Mouse (Mus musculus): ENCODE data around the gene Slc39a7. TPM values are rescaled to one million over a fixed set of nuclear protein-coding genes. Genes with fewer than 3 reads are reported as not detected.

The Slc39a7 gene
- polyA plus RNA-seq (2012; rRNA removed), result 118 and 126 TPM in 2 replicates

GRCm38 (mm10) chr17:34031465-34032173 is at the start of gene Slc39a7, which contains the start of gene Rxrb:
Gene Slc39a7 (minus strand): TSS chr17:34031682.
Gene Rxrb (plus strand): TSS chr17:34031812.

GRCm38 (mm10) chr17:34038878-34039561 is 7.5 kb upstream of the Slc39a7 start, which contains the start of gene Col11a2:
Gene Col11a2 (plus strand): TSS chr17:34039437.

GRCm38 (mm10) chr17:34027656-34028223 is 3.7 kb downstream of the Slc39a7 start, which contains the start of gene H2-Ke6:
Gene H2-Ke6 (minus strand): TSS chr17:34028060.

GRCm38 (mm10) chr17:34024317-34024821 is 7.1 kb downstream of the Slc39a7 start, which contains the start of gene Ring1:
Gene Ring1 (minus strand): TSS chr17:34024680.

GRCm38 (mm10) chr17:34000150-34000537 is 31.3 kb downstream of the Slc39a7 start, which contains the start of gene H2-K1:
Gene H2-K1 (minus strand): TSS chr17:34000347.

Other genes starting within 250 kb of the Slc39a7 start
- gene Angptl4, start 249.9 kb downstream of the Slc39a7 start, polyA plus RNA-seq (2012; rRNA removed), result 9.9 and 15.8 TPM in 2 replicates
- gene Kank3, start 221.2 kb downstream of the Slc39a7 start, polyA plus RNA-seq (2012; rRNA removed), result 26.6 and 36.0 TPM in 2 replicates
- 1,507 and 1,646 TPM in 2 replicates for gene Rps28, start 207.1 kb downstream of the Slc39a7 start, polyA plus RNA-seq (2012; rRNA removed)
- 204 and 305 TPM in 2 replicates for gene Ndufa7, start 207.1 kb downstream of the Slc39a7 start, polyA plus RNA-seq (2012; rRNA removed)
- gene Cd320, start 188.6 kb downstream of the Slc39a7 start, polyA plus RNA-seq (2012; rRNA removed), result 44.5 and 53.5 TPM in 2 replicates
- gene Gm7029, start 157.8 kb downstream of the Slc39a7 start, polyA plus RNA-seq (2012; rRNA removed), result not detected in 2 replicates
- gene Kifc1, start 141.0 kb downstream of the Slc39a7 start, polyA plus RNA-seq (2012; rRNA removed), result 69.2 and 101 TPM in 2 replicates
- gene Platr17, start 126.5 kb downstream of the Slc39a7 start, polyA plus RNA-seq (2012; rRNA removed), result 0.31 and 0.34 TPM in 2 replicates
- gene Daxx, start 122.3 kb downstream of the Slc39a7 start, polyA plus RNA-seq (2012; rRNA removed), result 44.9 and 59.5 TPM in 2 replicates
- 10.9 and 14.0 TPM in 2 replicates for gene Tapbp, start 115.8 kb downstream of the Slc39a7 start, polyA plus RNA-seq (2012; rRNA removed)
- 29.6 and 32.9 TPM in 2 replicates for gene Zbtb22, start 115.8 kb downstream of the Slc39a7 start, polyA plus RNA-seq (2012; rRNA removed)
- 130 and 228 TPM in 2 replicates for gene Rgl2, start 102.1 kb downstream of the Slc39a7 start, polyA plus RNA-seq (2012; rRNA removed)
- gene Pfdn6, start 91.3 kb downstream of the Slc39a7 start, polyA plus RNA-seq (2012; rRNA removed), result 119 and 140 TPM in 2 replicates
- 32.1 and 46.5 TPM in 2 replicates for gene Wdr46, start 91.0 kb downstream of the Slc39a7 start, polyA plus RNA-seq (2012; rRNA removed)
- gene B3galt4, start 80.2 kb downstream of the Slc39a7 start, polyA plus RNA-seq (2012; rRNA removed), result 4.3 and 4.7 TPM in 2 replicates
- 44.6 and 48.5 TPM in 2 replicates for gene Vps52, start 75.9 kb downstream of the Slc39a7 start, polyA plus RNA-seq (2012; rRNA removed)
- 1,239 and 1,610 TPM in 2 replicates for gene Rps18, start 75.7 kb downstream of the Slc39a7 start, polyA plus RNA-seq (2012; rRNA removed)
- 26.7 and 37.4 TPM in 2 replicates for gene H2-K1, start 31.3 kb downstream of the Slc39a7 start, polyA plus RNA-seq (2012; rRNA removed)
- 55.3 and 116 TPM in 2 replicates for gene Ring1, start 7.0 kb downstream of the Slc39a7 start, polyA plus RNA-seq (2012; rRNA removed)
- gene H2-Ke6, start 3.6 kb downstream of the Slc39a7 start, polyA plus RNA-seq (2012; rRNA removed), result 96.6 and 160 TPM in 2 replicates
- gene Rxrb, start 130 bp upstream of the Slc39a7 start, polyA plus RNA-seq (2012; rRNA removed), result 70.8 and 149 TPM in 2 replicates
- gene Col11a2, start 7.8 kb upstream of the Slc39a7 start, polyA plus RNA-seq (2012; rRNA removed), result 7.9 and 11.4 TPM in 2 replicates
- gene H2-Oa, start 60.7 kb upstream of the Slc39a7 start, polyA plus RNA-seq (2012; rRNA removed), result 0.30 and 0.45 TPM in 2 replicates
- gene H2-DMa, start 87.9 kb upstream of the Slc39a7 start, polyA plus RNA-seq (2012; rRNA removed), result 5.2 and 6.9 TPM in 2 replicates
- 188 and 203 TPM in 2 replicates for gene Brd2, start 91.0 kb upstream of the Slc39a7 start, polyA plus RNA-seq (2012; rRNA removed)
- 0.04 and 0.15 TPM in 2 replicates for gene H2-DMb2, start 111.6 kb upstream of the Slc39a7 start, polyA plus RNA-seq (2012; rRNA removed)
- gene H2-DMb1, start 121.4 kb upstream of the Slc39a7 start, polyA plus RNA-seq (2012; rRNA removed), result 0.34 and 0.46 TPM in 2 replicates
- gene Tap1, start 155.9 kb upstream of the Slc39a7 start, polyA plus RNA-seq (2012; rRNA removed), result 0.89 and 1.6 TPM in 2 replicates
- 0.78 and 0.89 TPM in 2 replicates for gene Psmb9, start 156.1 kb upstream of the Slc39a7 start, polyA plus RNA-seq (2012; rRNA removed)
- gene Psmb8, start 166.0 kb upstream of the Slc39a7 start, polyA plus RNA-seq (2012; rRNA removed), result 2.1 and 2.8 TPM in 2 replicates
- gene Tap2, start 171.8 kb upstream of the Slc39a7 start, polyA plus RNA-seq (2012; rRNA removed), result 0.62 and 1.1 TPM in 2 replicates
- not detected in 2 replicates for gene H2-Ob, start 207.2 kb upstream of the Slc39a7 start, polyA plus RNA-seq (2012; rRNA removed)
- 2.3 and 2.9 TPM in 2 replicates for gene H2-Ab1, start 226.0 kb upstream of the Slc39a7 start, polyA plus RNA-seq (2012; rRNA removed)